Comparison of ENCODE assay signal across 10 mouse cellular contexts in genomic region chr17:33844196-33844595, GRCm38 (mm10). TPM values are rescaled to one million over a fixed set of nuclear protein-coding genes. Genes with fewer than 3 reads are reported as not detected.
DNase-seq lines count a peak whose midpoint lies in the region; ATAC-seq and TF ChIP-seq lines count a peak whose summit lies in the region.
"Had no signal": no experiment of that assay in that cellular context is flagged by ENCODE, and none has a peak within 500 bp of the region (broad histone marks: within the 10 kb centered on the region; RNA-seq: fewer than 3 reads in every experiment).

No protein-coding gene starts in this region.

- TF ChIP-seq POLR2A in limb, embryonic 14.5 days (IDR thresholded peaks at IDR 0.05; ENCODE audit: borderline replicate concordance, extremely low read depth, insufficient read depth, insufficient read length), result no peak

- no peak for ATAC-seq in neural tube, embryonic 11.5 days (ENCODE audit: insufficient read depth, low FRiP score, low TSS enrichment)
- ATAC-seq in limb, embryonic 14.5 days (ENCODE audit: low FRiP score, low read depth), result no peak

- H3K27me3 ChIP-seq in neural tube, embryonic 11.5 days (ENCODE audit: control insufficient read depth, insufficient read depth, low read length), result no peaks in the 10 kb centered on the region
- H3K27me3 ChIP-seq in limb, embryonic 14.5 days (ENCODE audit: control insufficient read depth, insufficient read depth, low read length), result no peaks in the 10 kb centered on the region

- no peaks in the 10 kb centered on the region; the same call in 1 of the 2 replicates for H3K36me3 ChIP-seq in neural tube, embryonic 11.5 days (ENCODE audit: control insufficient read depth, insufficient read depth, low read length)
- peaks cover 21% of the 10 kb centered on the region for H3K36me3 ChIP-seq in limb, embryonic 14.5 days (ENCODE audit: control insufficient read depth, insufficient read depth, low read length)

- H3K4me3 ChIP-seq in gastrocnemius, adult 2 months, result peak overlapping the region; percentile 84
- H3K4me3 ChIP-seq in neural tube, embryonic 11.5 days (ENCODE audit: low read depth, low read length), result peak overlapping the region; percentile 89; the same call in 1 of the 2 replicates
- H3K4me3 ChIP-seq in limb, embryonic 14.5 days (replicated peaks; ENCODE audit: low read length), result no peak overlapping the region

- 0 out of 2 replicates have a peak overlapping the region, but pooled peaks have one; percentile 91 for H3K27ac ChIP-seq in gastrocnemius, adult 2 months
- H3K27ac ChIP-seq in neural tube, embryonic 11.5 days (ENCODE audit: low read depth, low read length), result no peak overlapping the region
- no peak overlapping the region for H3K27ac ChIP-seq in limb, embryonic 14.5 days (replicated peaks; ENCODE audit: low read depth, low read length)

- peak overlapping the region; percentile 86 for H3K4me2 ChIP-seq in neural tube, embryonic 11.5 days (ENCODE audit: low read depth)
- peak overlapping the region; percentile 72; the same call in 1 of the 2 replicates for H3K4me2 ChIP-seq in limb, embryonic 14.5 days (replicated peaks; ENCODE audit: low read depth, low read length, severe bottlenecking)

- H3K4me1 ChIP-seq in neural tube, embryonic 11.5 days (ENCODE audit: control insufficient read depth, insufficient read depth, low read length), result peaks cover 6% of the 10 kb centered on the region
- peaks cover 7% of the 10 kb centered on the region for H3K4me1 ChIP-seq in limb, embryonic 14.5 days (ENCODE audit: control insufficient read depth, insufficient read depth, low read length)

- DNase-seq in gastrocnemius, adult 2 months, result no peak
- no peak for DNase-seq in gastrocnemius, adult 18-20 months (ENCODE audit: low spot score)
- no peak for DNase-seq in neural tube, embryonic 11.5 days (ENCODE audit: low spot score)
- no peak for DNase-seq in neural tube, embryonic 10.5 days (ENCODE audit: extremely low spot score, low spot score)
- DNase-seq in limb, embryonic 14.5 days (ENCODE audit: low spot score), result no peak
- no peak for DNase-seq in thymus, postnatal 36 days
- DNase-seq in left cerebral cortex, postnatal 25 days (ENCODE audit: low spot score in 2 of 2), result no peak
- DNase-seq in urinary bladder, postnatal 10 days (ENCODE audit: low spot score), result no peak
- DNase-seq: cerebellum, postnatal 25 days had no signal

- H3K9me3 ChIP-seq in neural tube, embryonic 11.5 days (ENCODE audit: control insufficient read depth, low read length), result no peaks in the 10 kb centered on the region
- H3K9me3 ChIP-seq in limb, embryonic 14.5 days (ENCODE audit: control insufficient read depth, low read length), result no peaks in the 10 kb centered on the region

- intact Hi-C loops in gastrocnemius, adult 2 months (cut with DNase I), result no loop called here
- intact Hi-C loops in left cerebral cortex, postnatal 25 days (cut with DNase I), result no loop called here

- no peak overlapping the region for H3K9ac ChIP-seq in neural tube, embryonic 11.5 days (ENCODE audit: low read length)
- H3K9ac ChIP-seq in limb, embryonic 14.5 days (ENCODE audit: low read depth, low read length, severe bottlenecking), result peak overlapping the region; percentile 58; the same call in 1 of the 2 replicates

- TF ChIP-seq CTCF in gastrocnemius, adult 2 months (IDR thresholded peaks at IDR 0.05), result no peak

- WGBS in neural tube, embryonic 11.5 days, result 50% methylated on average over 1 of the region's 1 CpGs
- WGBS in limb, embryonic 14.5 days, result 55% methylated on average over 1 of the region's 1 CpGs

RNA-seq across cellular contexts. Expression of gene Cd320, which starts 1.3 kb away (rescaled TPM):
- 10 to 100 TPM; 13.8 to 16.1 TPM for total RNA-seq in gastrocnemius, adult 2 months (2021)
- 10 to 100 TPM; 14.8 to 15.2 TPM for total RNA-seq in gastrocnemius, adult 18-20 months (2021)
- 72.6 and 79.1 TPM in 2 replicates for polyA plus RNA-seq in neural tube, embryonic 11.5 days (2014; fragmentation: Nextera tagmentation; extraction: Ambion mirVana)
- polyA plus RNA-seq in limb, embryonic 14.5 days (2012; rRNA removed), result 42.9 and 45.9 TPM in 2 replicates
- polyA plus RNA-seq in limb, embryonic 14.5 days (2014; fragmentation: Nextera tagmentation; extraction: Ambion mirVana), result 57.9 and 59.4 TPM in 2 replicates
- total RNA-seq in left cerebral cortex, postnatal 25 days (2021), result 10 to 100 TPM; 28.1 to 28.3 TPM

RNA-seq across cellular contexts. Expression of gene Ndufa7, which starts 19.8 kb away (rescaled TPM):
- 100 to 1,000 TPM; 351 to 407 TPM for total RNA-seq in gastrocnemius, adult 2 months (2021)
- total RNA-seq in gastrocnemius, adult 18-20 months (2021), result 100 to 1,000 TPM; 375 to 377 TPM
- 432 and 435 TPM in 2 replicates for polyA plus RNA-seq in neural tube, embryonic 11.5 days (2014; fragmentation: Nextera tagmentation; extraction: Ambion mirVana)
- polyA plus RNA-seq in limb, embryonic 14.5 days (2012; rRNA removed), result 302 and 363 TPM in 2 replicates
- polyA plus RNA-seq in limb, embryonic 14.5 days (2014; fragmentation: Nextera tagmentation; extraction: Ambion mirVana), result 505 and 530 TPM in 2 replicates
- 100 to 1,000 TPM; 196 to 205 TPM for total RNA-seq in left cerebral cortex, postnatal 25 days (2021)

RNA-seq across cellular contexts. Expression of gene Rps28, which starts 19.8 kb away (rescaled TPM):
- 100 to 1,000 TPM; 541 to 640 TPM for total RNA-seq in gastrocnemius, adult 2 months (2021)
- total RNA-seq in gastrocnemius, adult 18-20 months (2021), result 100 to 1,000 TPM; 586 to 627 TPM
- 813 and 863 TPM in 2 replicates for polyA plus RNA-seq in neural tube, embryonic 11.5 days (2014; fragmentation: Nextera tagmentation; extraction: Ambion mirVana)
- 1,470 and 1,488 TPM in 2 replicates for polyA plus RNA-seq in limb, embryonic 14.5 days (2012; rRNA removed)
- 1,253 and 1,319 TPM in 2 replicates for polyA plus RNA-seq in limb, embryonic 14.5 days (2014; fragmentation: Nextera tagmentation; extraction: Ambion mirVana)
- total RNA-seq in left cerebral cortex, postnatal 25 days (2021), result 100 to 1,000 TPM; 675 to 677 TPM

RNA-seq across cellular contexts. Expression of gene Gm7029, which starts 29.4 kb away (rescaled TPM):
- not detected for total RNA-seq in gastrocnemius, adult 2 months (2021)
- total RNA-seq in gastrocnemius, adult 18-20 months (2021), result not detected
- polyA plus RNA-seq in neural tube, embryonic 11.5 days (2014; fragmentation: Nextera tagmentation; extraction: Ambion mirVana), result not detected in 2 replicates
- not detected in 2 replicates for polyA plus RNA-seq in limb, embryonic 14.5 days (2012; rRNA removed)
- not detected in 2 replicates for polyA plus RNA-seq in limb, embryonic 14.5 days (2014; fragmentation: Nextera tagmentation; extraction: Ambion mirVana)
- total RNA-seq in left cerebral cortex, postnatal 25 days (2021), result not detected
- total RNA-seq: gastrocnemius, postnatal 4 days had no signal

RNA-seq across cellular contexts. Expression of gene Kank3, which starts 33.9 kb away (rescaled TPM):
- 10 to 100 TPM; 15.7 to 24.5 TPM for total RNA-seq in gastrocnemius, adult 2 months (2021)
- total RNA-seq in gastrocnemius, adult 18-20 months (2021), result 10 to 100 TPM; 13.4 to 16.6 TPM
- 23.5 TPM in 2 replicates for polyA plus RNA-seq in neural tube, embryonic 11.5 days (2014; fragmentation: Nextera tagmentation; extraction: Ambion mirVana)
- polyA plus RNA-seq in limb, embryonic 14.5 days (2012; rRNA removed), result 45.3 and 52.3 TPM in 2 replicates
- 31.1 and 32.1 TPM in 2 replicates for polyA plus RNA-seq in limb, embryonic 14.5 days (2014; fragmentation: Nextera tagmentation; extraction: Ambion mirVana)
- 10 to 100 TPM; 37.0 to 39.7 TPM for total RNA-seq in left cerebral cortex, postnatal 25 days (2021)
